Mouse (Mus musculus): ENCODE data around the gene Dyx1c1. TPM values are rescaled to one million over a fixed set of nuclear protein-coding genes. Genes with fewer than 3 reads are reported as not detected.

Gene Dyx1c1
- polyA plus RNA-seq, 1 experiment from 2014 or later, result 2.6 TPM

GRCm38 (mm10) chr9:72961959-72962358 lies 3.4 kb downstream of the Dyx1c1 start:
- H3K4me3 ChIP-seq (ENCODE audit: low read depth, low read length), result no peak overlapping the region
- DNase-seq (ENCODE audit: low spot score) (no peak), ATAC-seq (ENCODE audit: insufficient read depth, low FRiP score, low TSS enrichment) (no peak)
- 80% methylated on average over 15 of the region's 15 CpGs for WGBS
- H3K9me3 ChIP-seq (ENCODE audit: control insufficient read depth, low read length), result no peaks in the 10 kb centered on the region
- H3K4me2 ChIP-seq (ENCODE audit: low read depth), result no peak overlapping the region
- H3K27me3 ChIP-seq (ENCODE audit: control insufficient read depth, insufficient read depth, low read length), result no peaks in the 10 kb centered on the region
- no peak overlapping the region for H3K27ac ChIP-seq (ENCODE audit: low read depth, low read length)
- H3K4me1 ChIP-seq (ENCODE audit: control insufficient read depth, insufficient read depth, low read length), result peaks cover 3% of the 10 kb centered on the region; the same call in 1 of the 2 replicates
- H3K9ac ChIP-seq (ENCODE audit: low read length), result no peak overlapping the region
- no peaks in the 10 kb centered on the region for H3K36me3 ChIP-seq (ENCODE audit: control insufficient read depth, insufficient read depth, low read length)

GRCm38 (mm10) chr9:72968349-72969061 lies 9.9 kb downstream of the Dyx1c1 start:
- H3K27me3 ChIP-seq (ENCODE audit: control insufficient read depth, insufficient read depth, low read length), result no peaks in the 10 kb centered on the region
- no peak overlapping the region for H3K4me3 ChIP-seq (ENCODE audit: low read depth, low read length)
- no peak overlapping the region for H3K9ac ChIP-seq (ENCODE audit: low read length)
- DNase-seq (ENCODE audit: low spot score), result peak; percentile 33
- 38% methylated on average over 11 of the region's 11 CpGs for WGBS
- ATAC-seq (ENCODE audit: insufficient read depth, low FRiP score, low TSS enrichment), result no peak
- H3K4me2 ChIP-seq (ENCODE audit: low read depth), result no peak overlapping the region
- no peaks in the 10 kb centered on the region for H3K9me3 ChIP-seq (ENCODE audit: control insufficient read depth, low read length)
- no peak overlapping the region for H3K27ac ChIP-seq (ENCODE audit: low read depth, low read length)
- H3K4me1 ChIP-seq (ENCODE audit: control insufficient read depth, insufficient read depth, low read length), result no peaks in the 10 kb centered on the region
- H3K36me3 ChIP-seq (ENCODE audit: control insufficient read depth, insufficient read depth, low read length), result no peaks in the 10 kb centered on the region

GRCm38 (mm10) chr9:72969874-72970273 lies 11.3 kb downstream of the Dyx1c1 start:
- no peak for ATAC-seq (ENCODE audit: insufficient read depth, low FRiP score, low TSS enrichment)
- DNase-seq (ENCODE audit: low spot score), result no peak
- Histone ChIP-seq H3K27me3 (ENCODE audit: control insufficient read depth, insufficient read depth, low read length) (no peaks in the 10 kb centered on the region), H3K4me2 (ENCODE audit: low read depth) (no peak overlapping the region), H3K27ac (ENCODE audit: low read depth, low read length) (no peak overlapping the region), H3K4me3 (ENCODE audit: low read depth, low read length) (no peak overlapping the region), H3K9me3 (ENCODE audit: control insufficient read depth, low read length) (no peaks in the 10 kb centered on the region), H3K4me1 (ENCODE audit: control insufficient read depth, insufficient read depth, low read length) (no peaks in the 10 kb centered on the region), H3K36me3 (ENCODE audit: control insufficient read depth, insufficient read depth, low read length) (no peaks in the 10 kb centered on the region), H3K9ac (ENCODE audit: low read length) (no peak overlapping the region)
- WGBS, result 73% methylated on average over 7 of the region's 7 CpGs

GRCm38 (mm10) chr9:72972435-72972834 lies 13.8 kb downstream of the Dyx1c1 start:
- Histone ChIP-seq H3K27ac (ENCODE audit: low read depth, low read length) (no peak overlapping the region), H3K27me3 (ENCODE audit: control insufficient read depth, insufficient read depth, low read length) (no peaks in the 10 kb centered on the region), H3K4me3 (ENCODE audit: low read depth, low read length) (no peak overlapping the region), H3K36me3 (ENCODE audit: control insufficient read depth, insufficient read depth, low read length) (no peaks in the 10 kb centered on the region), H3K4me1 (ENCODE audit: control insufficient read depth, insufficient read depth, low read length) (no peaks in the 10 kb centered on the region), H3K9me3 (ENCODE audit: control insufficient read depth, low read length) (no peaks in the 10 kb centered on the region), H3K9ac (ENCODE audit: low read length) (no peak overlapping the region), H3K4me2 (ENCODE audit: low read depth) (no peak overlapping the region)
- ATAC-seq (ENCODE audit: insufficient read depth, low FRiP score, low TSS enrichment) (no peak), DNase-seq (ENCODE audit: low spot score) (no peak)
- 86% methylated on average over 5 of the region's 5 CpGs for WGBS

- no peak for ATAC-seq (ENCODE audit: insufficient read depth, low FRiP score, low TSS enrichment)
- no peak overlapping the region for H3K4me2 ChIP-seq (ENCODE audit: low read depth)
Observed at GRCm38 (mm10) chr9:72972984-72973383, 14.4 kb downstream of the Dyx1c1 start.

GRCm38 (mm10) chr9:72974734-72975133 lies 16.1 kb downstream of the Dyx1c1 start:
- H3K27ac ChIP-seq (ENCODE audit: low read depth, low read length), result no peak overlapping the region
- H3K4me1 ChIP-seq (ENCODE audit: control insufficient read depth, insufficient read depth, low read length), result no peaks in the 10 kb centered on the region
- no peak for DNase-seq (ENCODE audit: low spot score)
- no peak overlapping the region for H3K4me2 ChIP-seq (ENCODE audit: low read depth)
- no peaks in the 10 kb centered on the region for H3K27me3 ChIP-seq (ENCODE audit: control insufficient read depth, insufficient read depth, low read length)
- no peak overlapping the region for H3K9ac ChIP-seq (ENCODE audit: low read length)
- no peak overlapping the region for H3K4me3 ChIP-seq (ENCODE audit: low read depth, low read length)
- no peak for ATAC-seq (ENCODE audit: insufficient read depth, low FRiP score, low TSS enrichment)
- H3K9me3 ChIP-seq (ENCODE audit: control insufficient read depth, low read length), result no peaks in the 10 kb centered on the region
- 79% methylated on average over 5 of the region's 5 CpGs for WGBS
- no peaks in the 10 kb centered on the region for H3K36me3 ChIP-seq (ENCODE audit: control insufficient read depth, insufficient read depth, low read length)

More at GRCm38 (mm10) chr9:72972984-72973383, 14.4 kb downstream of the Dyx1c1 start:
- no peaks in the 10 kb centered on the region for H3K4me1 ChIP-seq (ENCODE audit: control insufficient read depth, insufficient read depth, low read length)
- H3K36me3 ChIP-seq (ENCODE audit: control insufficient read depth, insufficient read depth, low read length), result no peaks in the 10 kb centered on the region
- no peak for DNase-seq (ENCODE audit: low spot score)
- H3K9ac ChIP-seq (ENCODE audit: low read length), result no peak overlapping the region
- no peaks in the 10 kb centered on the region for H3K9me3 ChIP-seq (ENCODE audit: control insufficient read depth, low read length)
- H3K27me3 ChIP-seq (ENCODE audit: control insufficient read depth, insufficient read depth, low read length), result no peaks in the 10 kb centered on the region
- H3K4me3 ChIP-seq (ENCODE audit: low read depth, low read length), result no peak overlapping the region
- no peak overlapping the region for H3K27ac ChIP-seq (ENCODE audit: low read depth, low read length)

GRCm38 (mm10) chr9:72975242-72975641 lies 16.7 kb downstream of the Dyx1c1 start:
- ATAC-seq (ENCODE audit: insufficient read depth, low FRiP score, low TSS enrichment) (no peak), DNase-seq (ENCODE audit: low spot score) (no peak)
- H3K27ac ChIP-seq (ENCODE audit: low read depth, low read length), result no peak overlapping the region
- H3K4me3 ChIP-seq (ENCODE audit: low read depth, low read length), result no peak overlapping the region
- H3K36me3 ChIP-seq (ENCODE audit: control insufficient read depth, insufficient read depth, low read length), result no peaks in the 10 kb centered on the region
- no peaks in the 10 kb centered on the region for H3K9me3 ChIP-seq (ENCODE audit: control insufficient read depth, low read length)
- H3K4me2 ChIP-seq (ENCODE audit: low read depth), result no peak overlapping the region
- H3K4me1 ChIP-seq (ENCODE audit: control insufficient read depth, insufficient read depth, low read length), result no peaks in the 10 kb centered on the region
- no peak overlapping the region for H3K9ac ChIP-seq (ENCODE audit: low read length)
- H3K27me3 ChIP-seq (ENCODE audit: control insufficient read depth, insufficient read depth, low read length), result no peaks in the 10 kb centered on the region
- 88% methylated on average over 1 of the region's 1 CpGs for WGBS

- H3K4me1 ChIP-seq (ENCODE audit: control insufficient read depth, insufficient read depth, low read length), result no peaks in the 10 kb centered on the region
- no peak overlapping the region for H3K4me2 ChIP-seq (ENCODE audit: low read depth)
- H3K9me3 ChIP-seq (ENCODE audit: control insufficient read depth, low read length), result no peaks in the 10 kb centered on the region
- H3K4me3 ChIP-seq (ENCODE audit: low read depth, low read length), result no peak overlapping the region
- 59% methylated on average over 2 of the region's 2 CpGs for WGBS
- DNase-seq (ENCODE audit: low spot score) (no peak), ATAC-seq (ENCODE audit: insufficient read depth, low FRiP score, low TSS enrichment) (no peak)
- H3K36me3 ChIP-seq (ENCODE audit: control insufficient read depth, insufficient read depth, low read length), result no peaks in the 10 kb centered on the region
- H3K27me3 ChIP-seq (ENCODE audit: control insufficient read depth, insufficient read depth, low read length), result no peaks in the 10 kb centered on the region
- H3K9ac ChIP-seq (ENCODE audit: low read length), result no peak overlapping the region
- H3K27ac ChIP-seq (ENCODE audit: low read depth, low read length), result no peak overlapping the region
Observed at GRCm38 (mm10) chr9:72983066-72983465, 24.5 kb downstream of the Dyx1c1 start.
